Mouse (Mus musculus): Measurements from ENCODE around the gene Cmtm2b. TPM values are rescaled to one million over a fixed set of nuclear protein-coding genes. Genes with fewer than 3 reads are reported as not detected.
A peak's percentile ranks its signal among the peaks of the same experiment; 100 is the strongest.
"Not testable (repeated sequence)": the region's sequence is repeated elsewhere in the genome, so short reads cannot be mapped to it uniquely, and the experiment has no call there.

The Cmtm2b gene
- not detected for total RNA-seq (2021)
- long read RNA-seq, experiment 1: 0 reads
- long read RNA-seq, experiment 2: 0 reads

GRCm38 (mm10) chr8:104321930-104322329 lies at the start of gene Cmtm2b:
Cmtm2b (plus strand) TSS chr8:104322230.
- H3K4me3 ChIP-seq; H3K27ac ChIP-seq; intact Hi-C loops (cut with DNase I); DNase-seq (ENCODE audit: extremely low spot score in 1 of 2, low spot score in 2 of 2): not testable (repeated sequence)

- DNase-seq (ENCODE audit: extremely low spot score in 1 of 2, low spot score in 2 of 2); intact Hi-C loops (cut with DNase I); H3K27ac ChIP-seq; H3K4me3 ChIP-seq: not testable (repeated sequence)
These were observed 28.9 kb upstream of the Cmtm2b start, which contains the start of gene Cmtm2a for GRCm38 (mm10) chr8:104293081-104293480. Cmtm2a (minus strand) TSS chr8:104293181.

GRCm38 (mm10) chr8:104294396-104294795 lies 27.6 kb upstream of the Cmtm2b start:
- no peak for DNase-seq (ENCODE audit: extremely low spot score in 1 of 2, low spot score in 2 of 2)
- H3K27ac ChIP-seq: no peak overlapping the region
- no peak for TF ChIP-seq CTCF (IDR thresholded peaks at IDR 0.05)
- intact Hi-C loops (cut with DNase I): no loop called here
- no peak overlapping the region for H3K4me3 ChIP-seq

- DNase-seq (ENCODE audit: extremely low spot score in 1 of 2, low spot score in 2 of 2); H3K27ac ChIP-seq; intact Hi-C loops (cut with DNase I); H3K4me3 ChIP-seq: not testable (repeated sequence)
These were observed 20.5 kb upstream of the Cmtm2b start for GRCm38 (mm10) chr8:104301577-104301976.

GRCm38 (mm10) chr8:104302536-104302935 lies 19.5 kb upstream of the Cmtm2b start:
- H3K27ac ChIP-seq; DNase-seq (ENCODE audit: extremely low spot score in 1 of 2, low spot score in 2 of 2); intact Hi-C loops (cut with DNase I); H3K4me3 ChIP-seq: not testable (repeated sequence)

GRCm38 (mm10) chr8:104304962-104305361 lies 17.1 kb upstream of the Cmtm2b start:
- intact Hi-C loops (cut with DNase I): no loop called here

GRCm38 (mm10) chr8:104308341-104308740 lies 13.7 kb upstream of the Cmtm2b start:
- H3K4me3 ChIP-seq; intact Hi-C loops (cut with DNase I); DNase-seq (ENCODE audit: extremely low spot score in 1 of 2, low spot score in 2 of 2); H3K27ac ChIP-seq: not testable (repeated sequence)

More at GRCm38 (mm10) chr8:104304962-104305361, 17.1 kb upstream of the Cmtm2b start:
- no peak overlapping the region for H3K4me3 ChIP-seq
- no peak for TF ChIP-seq CTCF (IDR thresholded peaks at IDR 0.05)
- no peak overlapping the region for H3K27ac ChIP-seq
- no peak for DNase-seq (ENCODE audit: extremely low spot score in 1 of 2, low spot score in 2 of 2)

- intact Hi-C loops (cut with DNase I); H3K4me3 ChIP-seq; H3K27ac ChIP-seq: not testable (repeated sequence)
- peak in 1 of 2 experiments; percentile 13 for DNase-seq (ENCODE audit: extremely low spot score in 1 of 2, low spot score in 2 of 2)
These were observed 12.4 kb upstream of the Cmtm2b start, which contains the start of the genes Gm45711 and Cmtm1 for GRCm38 (mm10) chr8:104309441-104310155. Gm45711 (minus strand) TSS chr8:104310081. Cmtm1 (minus strand) TSS chr8:104310145.

- not testable (repeated sequence) for H3K27ac ChIP-seq; DNase-seq (ENCODE audit: extremely low spot score in 1 of 2, low spot score in 2 of 2); H3K4me3 ChIP-seq
- intact Hi-C loops (cut with DNase I): loop anchor here (2.0 kb wide), 1 partner anchor 29 kb away; no protein-coding TSS in a partner anchor
These were observed 10.0 kb upstream of the Cmtm2b start for GRCm38 (mm10) chr8:104312023-104312422.

GRCm38 (mm10) chr8:104313311-104313710 lies 8.7 kb upstream of the Cmtm2b start:
- intact Hi-C loops (cut with DNase I): loop anchor here (2.0 kb wide), 1 partner anchor 27 kb away; no protein-coding TSS in a partner anchor
- Histone ChIP-seq H3K4me3 (no peak overlapping the region), H3K27ac (no peak overlapping the region)
- peak; percentile 34 for TF ChIP-seq CTCF (IDR thresholded peaks at IDR 0.05)
- DNase-seq (ENCODE audit: extremely low spot score in 1 of 2, low spot score in 2 of 2): no peak

- H3K27ac ChIP-seq; intact Hi-C loops (cut with DNase I); H3K4me3 ChIP-seq; DNase-seq (ENCODE audit: extremely low spot score in 1 of 2, low spot score in 2 of 2): not testable (repeated sequence)
These were observed 763 bp upstream of the Cmtm2b start, which contains the start of gene Gm11020 for GRCm38 (mm10) chr8:104321267-104321666. Gm11020 (plus strand) TSS chr8:104321567.

- no peak for DNase-seq (ENCODE audit: extremely low spot score in 1 of 2, low spot score in 2 of 2)
- TF ChIP-seq CTCF (IDR thresholded peaks at IDR 0.05): no peak; the same call in none of the 2 replicates
- intact Hi-C loops (cut with DNase I): no loop called here
- H3K27ac ChIP-seq: no peak overlapping the region
- H3K4me3 ChIP-seq: no peak overlapping the region
These were observed 10.9 kb downstream of the Cmtm2b start for GRCm38 (mm10) chr8:104332665-104333631.
